Mouse (Mus musculus): ENCODE data around the gene Asic4. TPM values are rescaled to one million over a fixed set of nuclear protein-coding genes. Genes with fewer than 3 reads are reported as not detected.
A peak's percentile ranks its signal among the peaks of the same experiment; 100 is the strongest.

Asic4 gene
- polyA plus RNA-seq, 1 experiment: 0.13 TPM

DNA sequence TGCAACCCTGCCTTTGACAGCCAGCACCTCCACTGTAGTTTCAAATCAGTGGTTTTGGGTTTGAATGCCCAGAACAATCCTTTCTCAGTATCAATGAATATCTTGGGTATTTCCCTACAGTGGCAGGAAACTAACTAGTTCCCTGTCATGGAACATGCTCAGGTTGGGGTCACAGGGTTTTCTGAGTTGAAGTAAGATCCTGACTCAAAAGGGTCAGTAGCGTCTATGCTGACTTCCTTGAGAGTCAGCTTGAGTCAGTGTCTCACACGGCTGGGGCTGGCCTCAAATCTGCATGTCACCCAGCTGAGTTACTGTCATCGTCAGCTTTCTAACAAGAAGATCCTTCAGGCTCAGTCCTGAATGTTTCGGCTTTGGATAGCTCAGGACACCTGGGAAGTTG is 48.7 kb downstream of the Asic4 start:
- Histone ChIP-seq H3K36me3 (replicated peaks; ENCODE audit: low read length) (peaks cover 25% of the 10 kb centered on the region), H3K4me1 (no peaks in the 10 kb centered on the region), H3K9me3 (no peaks in the 10 kb centered on the region), H3K27me3 (replicated peaks) (peaks cover 71% of the 10 kb centered on the region), H3K4me3 (replicated peaks) (no peak overlapping the region)
- no peak for TF ChIP-seq GATA1 (IDR thresholded peaks at IDR 0.05; ENCODE audit: borderline replicate concordance, low read length)
- TF ChIP-seq FLI1 (IDR thresholded peaks at IDR 0.05; ENCODE audit: low read length): no peak

DNA sequence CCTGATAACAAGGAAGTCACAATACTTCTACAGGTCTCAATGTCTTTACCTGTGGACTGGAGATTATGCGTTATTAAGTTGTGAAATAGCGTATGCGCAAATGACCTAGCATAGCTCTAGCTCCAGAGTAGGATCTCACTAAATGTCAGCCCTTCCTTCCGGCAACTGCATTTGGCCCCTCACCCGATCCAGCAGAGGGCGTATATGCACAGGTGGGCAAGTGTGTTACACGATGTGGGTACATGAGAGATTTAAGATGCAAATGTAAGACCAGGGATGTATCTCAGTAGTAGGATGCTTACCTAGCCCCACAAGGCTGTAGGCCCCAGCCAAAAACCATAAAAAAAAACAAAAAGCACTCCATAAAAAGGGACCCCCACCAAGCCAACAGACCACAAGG is 49.2 kb downstream of the Asic4 start:
- no peaks in the 10 kb centered on the region for H3K4me1 ChIP-seq
- peaks cover 77% of the 10 kb centered on the region for H3K27me3 ChIP-seq (replicated peaks)
- TF ChIP-seq FLI1 (IDR thresholded peaks at IDR 0.05; ENCODE audit: low read length) (no peak), GATA1 (IDR thresholded peaks at IDR 0.05; ENCODE audit: borderline replicate concordance, low read length) (no peak)
- H3K36me3 ChIP-seq (replicated peaks; ENCODE audit: low read length): peaks cover 25% of the 10 kb centered on the region
- H3K9me3 ChIP-seq: no peaks in the 10 kb centered on the region
- no peak overlapping the region for H3K4me3 ChIP-seq (replicated peaks)

DNA sequence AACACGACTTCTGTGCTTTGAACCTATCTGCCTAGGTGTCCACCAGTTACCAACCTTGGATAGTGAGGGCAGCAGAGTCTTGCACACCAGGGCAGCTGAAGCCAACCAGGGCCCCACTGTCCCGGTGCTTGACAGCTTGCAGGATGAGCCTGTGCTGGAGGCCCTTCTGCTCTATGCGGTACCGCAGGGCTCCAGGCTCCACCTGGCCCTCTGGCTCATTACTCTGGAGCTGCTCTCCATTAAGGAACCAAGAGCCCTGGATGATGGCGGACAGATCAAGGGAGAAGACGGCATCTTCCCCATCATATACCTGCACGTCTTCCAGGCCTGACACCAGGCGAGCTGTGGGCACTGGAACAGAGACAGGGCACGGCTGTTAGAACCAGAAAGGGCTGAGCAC is 51.7 kb downstream of the Asic4 start:
- H3K36me3 ChIP-seq (replicated peaks; ENCODE audit: low read length): peaks cover 22% of the 10 kb centered on the region
- no peak overlapping the region for H3K4me3 ChIP-seq (replicated peaks)
- peaks cover 18% of the 10 kb centered on the region for H3K4me1 ChIP-seq
- peaks cover 77% of the 10 kb centered on the region for H3K27me3 ChIP-seq (replicated peaks)
- TF ChIP-seq FLI1 (IDR thresholded peaks at IDR 0.05; ENCODE audit: low read length): no peak
- TF ChIP-seq GATA1 (IDR thresholded peaks at IDR 0.05; ENCODE audit: borderline replicate concordance, low read length): no peak
- H3K9me3 ChIP-seq: no peaks in the 10 kb centered on the region

DNA sequence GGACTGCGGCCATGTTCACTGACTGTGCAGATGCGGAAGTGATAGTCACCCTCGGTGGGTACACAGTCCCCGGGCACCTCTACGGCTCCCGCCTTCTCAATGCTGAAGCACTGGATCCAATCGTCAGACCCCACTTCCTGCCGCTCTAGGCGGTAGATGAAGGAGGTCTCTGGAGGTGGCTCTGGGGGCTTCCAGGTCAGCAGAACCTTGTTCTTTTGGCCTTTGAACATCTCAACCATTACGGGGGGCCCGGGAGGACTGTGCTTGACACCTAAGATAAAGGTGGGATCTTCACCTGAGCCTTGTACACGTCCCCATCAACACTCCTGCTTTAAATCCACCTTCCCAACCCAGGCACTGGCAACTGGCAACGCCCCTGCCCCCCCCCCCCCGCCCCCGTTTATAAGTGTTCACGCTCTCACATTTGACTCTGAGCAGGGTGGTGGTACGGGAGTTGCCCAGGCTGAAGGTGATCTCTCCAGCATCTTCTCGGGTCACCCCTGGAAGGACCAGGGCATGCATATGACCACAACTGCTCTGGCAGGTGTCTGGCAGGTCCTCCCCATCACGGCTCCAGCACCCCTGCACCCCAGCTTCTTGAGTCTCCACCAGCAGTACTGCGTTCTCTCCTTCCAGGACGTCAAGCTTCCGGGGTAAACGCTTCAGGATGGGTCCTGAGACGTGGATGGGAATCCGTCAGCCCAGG is 52.9 kb downstream of the Asic4 start:
- TF ChIP-seq FLI1 (IDR thresholded peaks at IDR 0.05; ENCODE audit: low read length): no peak
- no peak for TF ChIP-seq GATA1 (IDR thresholded peaks at IDR 0.05; ENCODE audit: borderline replicate concordance, low read length)
- peaks cover 82% of the 10 kb centered on the region for H3K27me3 ChIP-seq (replicated peaks)

DNA sequence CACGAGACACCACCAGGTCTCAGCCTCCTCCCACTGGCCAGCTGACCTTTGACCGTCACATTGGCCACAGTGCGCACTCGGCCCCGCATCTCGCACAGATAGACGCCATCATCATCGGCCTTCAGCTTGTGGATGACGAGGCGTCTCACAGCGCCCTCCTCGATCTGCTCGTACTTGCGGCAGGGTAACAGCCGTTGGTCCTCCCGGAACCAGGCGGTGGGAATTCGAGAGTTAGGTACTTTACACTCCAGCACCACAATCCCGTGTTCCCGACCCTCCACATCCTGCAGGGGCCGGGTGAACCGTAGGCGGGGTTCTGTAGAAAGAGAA is 53.4 kb downstream of the Asic4 start:
- Histone ChIP-seq H3K9me3 (no peaks in the 10 kb centered on the region), H3K4me3 (replicated peaks) (peak overlapping the region; percentile 50), H3K27me3 (replicated peaks) (peaks cover 81% of the 10 kb centered on the region), H3K4me1 (peaks cover 18% of the 10 kb centered on the region), H3K36me3 (replicated peaks; ENCODE audit: low read length) (peaks cover 18% of the 10 kb centered on the region)
- TF ChIP-seq GATA1 (IDR thresholded peaks at IDR 0.05; ENCODE audit: borderline replicate concordance, low read length): no peak
- no peak for TF ChIP-seq FLI1 (IDR thresholded peaks at IDR 0.05; ENCODE audit: low read length)

More for the DNA sequence above, 52.9 kb downstream of the Asic4 start:
- H3K4me3 ChIP-seq (replicated peaks): peak overlapping the region; percentile 50
- H3K4me1 ChIP-seq: peaks cover 18% of the 10 kb centered on the region
- H3K9me3 ChIP-seq: no peaks in the 10 kb centered on the region
- peaks cover 18% of the 10 kb centered on the region for H3K36me3 ChIP-seq (replicated peaks; ENCODE audit: low read length)

DNA sequence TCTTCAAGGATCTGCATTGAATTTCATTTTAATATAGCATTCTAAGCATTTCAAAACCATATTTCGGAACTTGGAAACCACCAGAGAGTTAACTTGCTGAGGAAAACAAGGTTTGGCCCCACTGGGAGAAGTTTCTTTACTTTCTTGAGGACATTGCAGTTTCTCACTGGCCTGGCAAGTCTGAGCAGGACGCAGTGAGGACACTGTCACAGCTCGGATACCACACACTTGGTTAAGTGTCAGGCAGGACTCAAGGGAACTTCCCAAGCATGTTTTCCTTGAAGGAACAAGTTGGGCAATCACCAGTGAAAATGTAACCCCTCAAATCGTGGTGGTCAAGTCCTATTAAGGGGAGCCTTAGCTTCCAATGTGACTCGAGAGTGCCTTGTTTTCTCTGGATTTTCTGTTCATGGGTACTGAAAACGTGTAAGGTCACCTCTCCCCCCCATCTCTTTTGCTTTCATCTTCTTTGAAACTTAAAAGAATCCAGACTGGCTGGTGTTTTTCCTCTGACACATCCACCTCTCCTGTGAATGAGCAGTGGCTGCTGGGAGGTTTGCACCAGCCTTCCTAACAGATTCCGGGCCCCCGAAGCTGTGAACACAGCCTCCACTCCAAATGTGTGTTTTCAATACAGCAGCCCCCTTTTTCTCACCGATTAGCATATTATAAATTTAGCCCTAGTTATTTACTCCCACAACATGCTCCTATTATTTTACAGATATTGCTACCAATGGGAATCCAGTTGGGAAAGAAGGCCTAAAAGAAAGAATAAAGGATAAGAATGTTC is 54.2 kb downstream of the Asic4 start:
- peaks cover 18% of the 10 kb centered on the region for H3K4me1 ChIP-seq
- peaks cover 15% of the 10 kb centered on the region for H3K36me3 ChIP-seq (replicated peaks; ENCODE audit: low read length)
- H3K9me3 ChIP-seq: no peaks in the 10 kb centered on the region
- H3K27me3 ChIP-seq (replicated peaks): peaks cover 79% of the 10 kb centered on the region
- H3K4me3 ChIP-seq (replicated peaks): no peak overlapping the region
- TF ChIP-seq FLI1 (IDR thresholded peaks at IDR 0.05; ENCODE audit: low read length) (no peak), GATA1 (IDR thresholded peaks at IDR 0.05; ENCODE audit: borderline replicate concordance, low read length) (no peak)

DNA sequence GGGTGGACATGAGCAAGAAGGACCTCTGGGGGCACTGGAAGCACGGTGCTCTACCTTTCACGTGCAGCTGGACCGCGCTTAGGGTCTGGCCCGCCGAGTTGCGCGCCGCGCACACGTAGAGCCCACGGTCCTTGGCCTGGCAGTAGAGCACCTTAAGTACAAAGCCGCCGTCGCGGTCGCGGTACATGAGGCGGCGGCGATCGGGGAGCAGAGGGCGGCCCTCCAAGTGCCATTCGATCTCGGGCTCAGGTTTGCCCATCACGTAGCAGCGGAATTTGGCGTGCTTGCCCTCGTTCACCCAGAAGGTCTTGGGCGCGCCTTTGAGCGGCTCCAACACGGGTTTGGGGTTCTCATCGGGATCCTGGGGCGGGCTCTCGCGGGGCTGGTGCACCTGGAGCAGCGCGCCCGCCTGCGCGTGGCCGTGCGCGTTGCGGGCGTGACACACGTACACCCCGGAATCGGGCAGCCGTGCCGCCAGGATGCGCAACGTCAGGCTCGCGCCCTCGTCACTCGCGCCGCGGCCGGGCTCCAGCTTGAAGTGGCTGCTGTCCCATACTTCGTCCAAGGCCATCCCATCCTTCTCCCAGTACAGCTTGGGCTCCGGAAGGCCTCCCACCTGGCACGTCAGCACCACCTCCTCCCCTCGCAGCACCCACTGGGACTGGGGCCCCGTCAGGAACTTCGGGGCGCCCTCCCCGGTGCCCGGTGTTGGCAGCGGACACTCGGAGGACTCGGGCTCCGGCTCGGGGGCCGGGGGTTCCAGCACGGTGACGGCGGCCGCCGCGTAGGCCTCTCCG is 55.1 kb downstream of the Asic4 start:
- TF ChIP-seq FLI1 (IDR thresholded peaks at IDR 0.05; ENCODE audit: low read length): no peak
- TF ChIP-seq GATA1 (IDR thresholded peaks at IDR 0.05; ENCODE audit: borderline replicate concordance, low read length): no peak
- H3K36me3 ChIP-seq (replicated peaks; ENCODE audit: low read length): peaks cover 15% of the 10 kb centered on the region
- H3K27me3 ChIP-seq (replicated peaks): peaks cover 83% of the 10 kb centered on the region
- H3K4me1 ChIP-seq: peaks cover 18% of the 10 kb centered on the region
- no peaks in the 10 kb centered on the region for H3K9me3 ChIP-seq
- peak overlapping the region; percentile 93 for H3K4me3 ChIP-seq (replicated peaks)

DNA sequence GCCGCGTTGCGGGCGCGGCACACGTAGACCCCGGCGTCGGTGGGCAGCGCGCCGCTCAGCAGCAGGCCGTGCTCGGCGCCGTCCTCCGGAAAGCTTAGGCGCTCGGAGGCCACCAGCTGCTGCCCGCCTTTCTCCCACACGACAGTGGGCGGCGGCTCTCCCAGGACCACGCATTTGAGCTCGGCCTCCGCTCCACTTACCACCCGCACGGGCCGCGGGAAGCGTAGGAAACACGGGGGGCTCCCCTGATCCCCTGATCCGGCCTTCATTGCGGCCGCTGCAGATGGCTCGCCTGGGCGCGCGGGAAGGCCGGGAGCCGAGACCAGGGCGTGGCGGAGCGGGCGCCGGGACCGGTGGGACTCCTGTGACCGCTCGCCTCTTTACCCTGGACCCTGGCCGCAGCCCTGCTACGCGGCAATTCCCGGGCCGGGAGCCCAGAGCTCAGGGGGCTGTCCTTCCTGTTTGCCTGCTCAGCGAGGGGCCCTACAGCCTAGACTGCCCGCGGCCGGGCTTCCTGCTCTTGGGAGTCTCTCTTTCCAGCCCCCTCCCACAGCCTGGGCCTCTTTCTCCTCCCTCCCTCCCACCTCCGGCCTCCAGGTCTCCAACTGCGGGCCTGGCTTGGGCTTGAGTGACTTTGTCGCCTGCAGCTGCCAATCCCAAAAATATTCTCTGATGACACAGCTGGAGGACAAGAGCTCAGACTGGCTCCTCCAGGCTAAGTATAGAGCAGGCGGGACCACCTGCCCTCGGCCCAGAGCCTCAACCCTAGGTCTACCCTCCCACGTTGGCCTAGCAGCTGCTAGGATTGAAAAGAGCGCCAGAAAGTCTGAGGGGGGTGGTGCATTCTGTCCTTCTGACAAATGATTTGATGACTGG is 56.0 kb downstream of the Asic4 start, which contains the start of gene Obsl1:
Obsl1 (minus strand) TSS at position 497 of the 876 bp plus-strand sequence.
- Histone ChIP-seq H3K4me3 (replicated peaks) (peak within 1 kb of the TSS; percentile 93), H3K36me3 (replicated peaks; ENCODE audit: low read length) (peaks cover 12% of the 10 kb centered on the region), H3K9me3 (no peaks in the 10 kb centered on the region), H3K27me3 (replicated peaks) (peaks cover 86% of the 10 kb centered on the region), H3K4me1 (peaks cover 18% of the 10 kb centered on the region)
- TF ChIP-seq FLI1 (IDR thresholded peaks at IDR 0.05; ENCODE audit: low read length): no peak
- no peak for TF ChIP-seq GATA1 (IDR thresholded peaks at IDR 0.05; ENCODE audit: borderline replicate concordance, low read length)

DNA sequence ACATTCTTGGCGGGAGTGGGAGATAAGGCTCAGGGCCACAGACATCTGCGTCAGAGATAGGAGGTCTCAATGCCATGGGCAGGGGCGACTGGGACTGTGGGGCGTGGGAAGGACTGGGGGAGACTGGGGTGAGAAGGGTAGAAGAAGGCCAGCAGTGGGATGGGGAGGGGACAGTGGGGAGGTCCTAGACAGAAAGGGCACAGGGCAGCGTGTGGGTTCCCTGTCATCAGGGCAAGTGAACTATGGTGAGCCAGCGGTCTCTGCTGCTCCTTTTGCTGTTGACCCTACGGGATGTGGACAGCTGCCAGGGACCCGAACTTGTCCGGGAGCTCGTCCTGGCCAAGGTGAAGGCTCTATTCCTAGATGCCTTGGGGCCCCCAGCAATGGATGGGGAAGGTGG is 56.8 kb downstream of the Asic4 start, which contains the start of gene Inha:
Inha (plus strand) TSS at position 72 of the 400 bp plus-strand sequence.
- H3K9me3 ChIP-seq: no peaks in the 10 kb centered on the region
- H3K36me3 ChIP-seq (replicated peaks; ENCODE audit: low read length): peaks cover 4% of the 10 kb centered on the region
- peaks cover 88% of the 10 kb centered on the region for H3K27me3 ChIP-seq (replicated peaks)
- peaks cover 18% of the 10 kb centered on the region for H3K4me1 ChIP-seq
- no peak for TF ChIP-seq GATA1 (IDR thresholded peaks at IDR 0.05; ENCODE audit: borderline replicate concordance, low read length)
- no peak for TF ChIP-seq FLI1 (IDR thresholded peaks at IDR 0.05; ENCODE audit: low read length)
- H3K4me3 ChIP-seq (replicated peaks): peak within 1 kb of the TSS; percentile 93

All from megakaryocyte, embryonic 14.5 days (primary cell).